Mouse (Mus musculus): Measurements from ENCODE around the gene Zfp58.

- TF ChIP-seq POLR2A (IDR thresholded peaks at IDR 0.05; ENCODE audit: borderline replicate concordance, low read depth, low read length) = no peak
- no peak for TF ChIP-seq CTCF (IDR thresholded peaks at IDR 0.05; ENCODE audit: low read depth, low read length)
Measured at GRCm38 (mm10) chr13:67452021-67452309, 48.4 kb downstream of the Zfp58 start.
